Mouse (Mus musculus) megakaryocyte-erythroid progenitor cell, adult 5-6 weeks (primary cell): ENCODE measurements at regions not wholly inside any gene's neighbourhood (a gene's known extent, or its start where the extent isn't known, plus 50 kb on each side); places are given as distances from the start of the nearest gene placed in this dataset.

Experiments
- ATAC-seq: replicated peaks from 2 replicates; pipeline ENCODE4 v1.8.0; 2016; ENCODE audit warnings: mild to moderate bottlenecking, inconsistent platforms; ENCODE audit not compliant: severe bottlenecking, poor library complexity, low FRiP score, low TSS enrichment

DNA sequence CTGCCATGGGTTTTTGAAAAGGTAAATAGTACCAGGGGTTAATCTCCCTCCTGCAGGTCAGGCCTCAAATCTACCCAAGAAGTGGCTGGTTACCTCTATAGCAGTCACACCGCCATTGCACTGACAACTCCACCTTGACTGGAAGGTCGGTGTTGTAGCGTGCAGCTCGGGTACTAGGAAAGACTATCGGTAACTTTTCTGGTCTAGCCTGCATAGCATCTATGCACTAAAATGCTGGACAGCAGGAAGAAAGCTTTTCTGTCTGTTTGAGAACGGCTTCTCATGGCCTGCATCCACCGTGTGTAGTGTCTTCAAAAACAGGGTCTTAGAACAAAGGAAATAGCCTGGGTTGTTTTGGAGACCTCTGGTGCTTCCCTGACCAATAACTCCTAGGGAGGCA lies 88.8 kb downstream of the Bms1 start:
- ATAC-seq, result no peak

DNA sequence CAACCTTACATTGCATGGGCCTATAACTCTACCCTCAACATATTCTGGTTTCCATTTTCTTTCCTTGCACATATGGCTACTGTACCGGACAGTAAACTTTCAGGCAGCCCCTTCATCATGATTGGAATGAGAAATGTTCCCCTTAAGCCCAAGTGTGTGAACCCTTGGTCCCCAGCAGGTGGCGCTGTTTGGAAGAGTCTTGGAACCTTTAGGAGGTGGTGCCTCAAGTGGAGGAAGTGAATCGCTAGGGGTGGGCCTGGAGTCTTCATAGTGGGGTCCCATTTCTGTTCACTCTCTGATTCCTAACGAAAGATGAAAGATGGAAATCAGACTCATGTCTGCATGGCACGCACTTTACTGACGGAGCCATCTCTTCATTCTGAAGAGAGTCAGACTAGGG lies 91.8 kb downstream of the Bms1 start:
- peak; percentile 73 for ATAC-seq

- ATAC-seq, result no peak
These were observed 93.6 kb downstream of the Bms1 start for GRCm38 (mm10) chr6:118325681-118326080.

- no peak for ATAC-seq
These were observed 94.7 kb downstream of the Bms1 start for GRCm38 (mm10) chr6:118324559-118324958.

DNA sequence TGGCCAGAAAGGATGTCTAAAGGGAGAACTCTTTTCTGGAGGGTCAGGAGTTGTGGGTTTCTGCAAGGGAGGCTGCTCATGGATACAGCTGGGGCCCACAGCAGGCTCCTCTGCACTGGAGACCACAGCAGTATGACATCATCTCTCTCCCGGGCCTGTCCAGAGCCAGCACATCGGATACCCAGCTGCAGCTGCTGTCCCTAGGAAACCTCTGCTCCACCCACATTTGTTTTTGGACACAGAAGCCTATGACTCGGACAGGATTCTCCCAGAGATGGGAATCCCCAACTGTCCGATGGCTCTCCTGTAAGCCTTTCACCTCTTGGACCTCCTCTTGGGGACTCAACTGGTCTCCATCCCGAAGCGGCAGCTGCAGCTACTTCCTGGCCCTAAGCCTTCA lies 96.2 kb downstream of the Bms1 start:
- ATAC-seq, result no peak

DNA sequence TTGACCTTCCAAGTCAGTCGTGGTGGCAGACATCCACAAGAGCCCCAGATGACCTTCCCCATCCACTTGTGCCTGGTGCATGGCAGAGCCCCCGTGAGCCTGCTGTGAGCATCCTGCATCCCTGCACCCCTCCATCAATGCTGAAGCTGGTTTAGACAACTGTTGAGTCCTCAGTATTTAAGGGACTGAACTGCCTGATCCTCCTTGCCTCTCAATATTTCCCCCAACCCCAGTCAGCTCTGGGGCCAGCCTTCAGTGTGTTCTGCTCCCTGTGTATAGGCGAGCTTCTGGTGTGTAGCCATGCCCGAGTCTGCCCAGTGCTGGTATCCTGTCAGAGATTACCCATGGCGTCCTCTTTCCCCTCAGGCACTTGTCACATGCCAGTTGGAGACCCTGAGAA lies 96.6 kb downstream of the Bms1 start:
- ATAC-seq, result no peak

DNA sequence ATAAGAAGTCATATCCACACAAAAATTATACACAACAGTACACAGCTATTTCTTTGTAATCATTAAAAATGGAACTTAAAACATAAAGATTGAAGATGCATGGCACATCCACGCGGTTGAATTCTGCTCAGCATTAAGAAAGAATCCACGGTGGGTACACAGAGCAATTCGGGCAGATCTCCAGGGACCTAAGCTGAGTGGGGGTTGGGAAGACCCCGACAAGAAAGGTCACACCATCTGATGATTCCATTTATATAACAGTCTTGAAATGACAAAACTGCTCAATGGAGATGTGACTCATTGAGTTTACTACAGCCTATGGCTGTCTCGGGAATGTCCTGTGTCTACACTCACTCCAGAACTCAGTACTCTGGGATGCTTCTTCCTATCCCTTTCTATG lies 97.2 kb downstream of the Bms1 start:
- no peak for ATAC-seq

DNA sequence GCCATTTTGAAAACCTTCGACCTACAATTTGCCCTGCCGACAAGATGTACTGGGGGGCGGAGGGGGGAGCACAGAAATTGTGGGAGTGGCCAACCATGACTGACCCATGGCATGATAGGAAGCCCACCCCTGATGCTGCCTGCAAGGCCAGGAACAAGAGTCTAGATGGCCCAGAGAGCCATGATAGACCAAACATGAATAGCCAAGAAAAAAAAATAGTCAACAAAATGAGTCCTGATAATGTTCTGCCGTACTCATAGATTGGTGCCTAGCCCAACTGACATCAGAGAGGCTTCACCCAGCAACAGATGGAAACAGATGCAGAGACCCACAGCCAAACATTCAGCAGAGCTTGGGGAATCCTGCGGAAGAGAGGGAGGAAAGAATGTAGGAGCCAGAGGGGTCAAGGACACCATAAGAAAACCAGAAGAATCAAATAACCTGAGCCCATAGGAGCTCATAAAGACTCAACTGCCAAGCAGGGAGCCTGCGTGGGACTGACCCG lies 99.2 kb downstream of the Bms1 start:
- ATAC-seq, result no peak

DNA sequence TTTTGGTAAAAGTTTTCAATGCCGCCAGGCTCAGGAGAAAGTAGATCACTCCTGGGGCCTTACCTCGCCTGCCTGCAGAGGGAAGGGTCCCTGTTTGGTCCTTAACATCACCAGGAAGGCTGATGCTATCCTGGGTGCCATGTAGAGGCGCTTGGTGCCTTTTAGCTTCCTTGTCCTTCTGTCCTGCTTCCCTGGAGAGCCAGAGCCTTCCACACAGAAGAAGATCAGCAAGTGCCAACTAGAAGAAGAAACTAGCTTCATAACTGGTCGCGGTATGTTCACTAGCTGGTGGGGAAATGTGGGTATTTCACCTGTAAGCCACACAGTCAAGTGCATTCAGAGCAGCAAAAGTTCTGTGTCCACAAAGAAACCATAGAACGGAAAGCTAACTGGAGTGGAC lies 103.4 kb downstream of the Bms1 start:
- no peak for ATAC-seq

- no peak for ATAC-seq
These were observed 104.2 kb downstream of the Bms1 start for GRCm38 (mm10) chr6:118314941-118315687.

DNA sequence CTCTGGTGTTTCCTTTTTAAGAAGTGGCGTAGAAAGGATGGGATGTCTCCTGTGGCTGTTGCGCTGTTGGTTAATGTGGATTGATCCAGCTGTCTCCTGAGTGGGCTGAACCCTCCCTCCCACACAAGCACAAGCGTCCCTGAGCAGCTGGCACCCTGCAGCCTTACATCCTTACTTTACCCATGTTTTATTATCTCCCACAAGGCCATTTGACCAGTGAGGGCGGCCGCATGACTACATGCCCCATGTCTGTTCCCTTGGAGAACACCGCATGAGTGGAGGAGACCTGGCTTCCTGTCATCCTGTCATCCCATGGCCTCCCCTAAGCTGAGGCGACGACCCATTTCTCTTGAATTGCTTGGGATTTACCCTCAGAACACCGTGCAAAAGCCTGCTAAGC lies 108.2 kb downstream of the Bms1 start:
- ATAC-seq, result no peak

DNA sequence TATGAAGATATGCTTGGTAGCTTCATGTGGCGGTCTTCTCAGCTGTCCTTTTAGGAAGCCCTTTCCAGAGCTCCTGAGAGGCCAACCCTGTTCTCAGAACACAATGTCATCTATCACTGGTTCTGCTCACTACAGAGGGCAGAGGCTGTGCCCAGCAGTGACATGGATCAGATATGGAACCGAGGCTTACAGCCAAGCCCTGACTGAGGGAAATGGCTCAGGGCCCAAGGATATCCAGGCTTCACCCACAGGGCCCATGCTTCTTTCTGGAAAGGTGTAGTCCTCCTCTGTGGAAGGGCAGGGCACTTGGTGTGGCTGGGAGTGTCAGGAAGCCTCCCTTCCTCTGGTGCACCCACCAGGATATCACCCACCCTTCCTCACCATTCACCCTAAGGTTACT lies 109.4 kb downstream of the Bms1 start:
- ATAC-seq, result no peak

GRCm38 (mm10) chr6:118308586-118308985 lies 110.7 kb downstream of the Bms1 start:
- ATAC-seq, result no peak

- ATAC-seq, result no peak
These were observed 110.0 kb upstream of the Ret start for GRCm38 (mm10) chr6:118307481-118307880.

DNA sequence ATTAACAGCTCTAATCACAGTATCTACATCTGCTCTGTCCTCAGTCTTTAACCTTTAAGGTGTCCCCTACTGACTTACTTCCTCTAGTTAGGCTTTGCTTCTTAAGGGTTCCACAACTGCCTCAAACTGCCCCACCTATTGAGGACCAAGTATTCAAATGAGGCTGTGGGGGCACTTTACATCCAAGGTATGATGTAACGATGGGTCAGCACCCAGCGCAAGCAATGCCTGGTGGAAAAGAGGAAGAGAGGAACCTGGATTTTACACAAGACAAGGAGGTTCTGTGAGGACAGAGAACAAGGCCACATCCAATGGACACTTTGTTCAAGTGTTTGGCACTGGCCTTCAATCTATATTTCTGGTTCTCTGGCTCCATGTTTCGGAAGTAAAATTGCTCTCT lies 107.7 kb upstream of the Ret start:
- ATAC-seq, result no peak

- no peak for ATAC-seq
These were observed 105.3 kb upstream of the Ret start for GRCm38 (mm10) chr6:118302783-118303350.

- no peak for ATAC-seq
These were observed 104.6 kb upstream of the Ret start for GRCm38 (mm10) chr6:118301880-118302782.

GRCm38 (mm10) chr6:118300781-118301180 lies 103.3 kb upstream of the Ret start:
- no peak for ATAC-seq

- ATAC-seq, result no peak
These were observed 100.1 kb upstream of the Ret start for GRCm38 (mm10) chr6:118297576-118297975.

GRCm38 (mm10) chr6:118293986-118294385 lies 96.5 kb upstream of the Ret start:
- no peak for ATAC-seq
